Mouse (Mus musculus) kidney, postnatal 0 days (tissue): ENCODE results near the gene B3gnt2. TPM values are rescaled to one million over a fixed set of nuclear protein-coding genes. Genes with fewer than 3 reads are reported as not detected.

Experiments used
- ATAC-seq: fragments of 200-750 bp; cut with Nextera tagmentation; replicated peaks from 2 replicates; pipeline ENCODE4 v1.8.0; 2017; ENCODE audit warnings: low read depth, moderate number of reproducible peaks, moderate TSS enrichment, moderate library complexity; ENCODE audit not compliant: low FRiP score
- DNase-seq: peaks from one replicate; pipeline ENCODE4 v3.0.0-alpha.2; 2016; ENCODE audit warnings: low spot score
- H3K27ac ChIP-seq: fragments of 300-500 bp; sonication (generic); 2 replicates; pipeline ENCODE4 v1.5.1; 2014; ENCODE audit warnings: mild to moderate bottlenecking
- H3K27me3 ChIP-seq: fragments of 300-500 bp; sonication (generic); 2 replicates; pipeline ENCODE4 v1.6.1; 2014; ENCODE audit warnings: low read length, mixed read lengths; ENCODE audit not compliant: insufficient read depth
- H3K36me3 ChIP-seq: fragments of 300-500 bp; sonication (generic); 2 replicates; pipeline ENCODE4 v1.6.1; 2014; ENCODE audit warnings: low read length, mixed read lengths; ENCODE audit not compliant: insufficient read depth
- H3K4me1 ChIP-seq: fragments of 300-500 bp; sonication (generic); replicated peaks from 2 replicates; pipeline ENCODE4 v1.6.1; 2014; ENCODE audit warnings: antibody characterized with exemption, low read length, mixed read lengths; ENCODE audit not compliant: insufficient read depth
- H3K4me2 ChIP-seq: fragments of 300-500 bp; sonication (generic); 2 replicates; pipeline ENCODE4 v1.6.1; 2014; ENCODE audit warnings: mild to moderate bottlenecking, low read length, moderate library complexity, mixed read lengths
- H3K4me3 ChIP-seq: fragments of 300-500 bp; sonication (generic); replicated peaks from 2 replicates; pipeline ENCODE4 v1.5.1; 2014; ENCODE audit warnings: low read depth, low read length
- H3K9ac ChIP-seq: fragments of 300-500 bp; sonication (generic); 2 replicates; pipeline ENCODE4 v1.6.1; 2014; ENCODE audit warnings: low read depth, low read length
- H3K9me3 ChIP-seq: fragments of 300-500 bp; sonication (generic); replicated peaks from 2 replicates; pipeline ENCODE4 v1.6.1; 2016; ENCODE audit warnings: low read length, inconsistent platforms, mixed read lengths
- CTCF ChIP-seq: IDR thresholded peaks from 2 replicates; pipeline ENCODE4 v1.5.1; 2016; ENCODE audit warnings: antibody characterized with exemption, low read depth, mild to moderate bottlenecking, moderate library complexity
- WGBS: fragments of 180-500 bp; shearing (Covaris S2); extraction: QIAGEN DNeasy Blood & Tissue Kit; methylation state at CpG from one replicate; pipeline ENCODE4 v1.1.7; 2014; 5-methylcytosine and 5-hydroxymethylcytosine counted together
- polyA plus RNA-seq: library from polyadenylated mRNA; unstranded; fragments of >200 nt; fragmentation: Nextera tagmentation; extraction: Ambion mirVana; gene quantifications from 2 replicates; pipeline ENCODE4 v1.2.1, GENCODE M21; 2015

B3gnt2 gene
- polyA plus RNA-seq, 1 experiment from 2014 or later = 20.7 TPM

DNA sequence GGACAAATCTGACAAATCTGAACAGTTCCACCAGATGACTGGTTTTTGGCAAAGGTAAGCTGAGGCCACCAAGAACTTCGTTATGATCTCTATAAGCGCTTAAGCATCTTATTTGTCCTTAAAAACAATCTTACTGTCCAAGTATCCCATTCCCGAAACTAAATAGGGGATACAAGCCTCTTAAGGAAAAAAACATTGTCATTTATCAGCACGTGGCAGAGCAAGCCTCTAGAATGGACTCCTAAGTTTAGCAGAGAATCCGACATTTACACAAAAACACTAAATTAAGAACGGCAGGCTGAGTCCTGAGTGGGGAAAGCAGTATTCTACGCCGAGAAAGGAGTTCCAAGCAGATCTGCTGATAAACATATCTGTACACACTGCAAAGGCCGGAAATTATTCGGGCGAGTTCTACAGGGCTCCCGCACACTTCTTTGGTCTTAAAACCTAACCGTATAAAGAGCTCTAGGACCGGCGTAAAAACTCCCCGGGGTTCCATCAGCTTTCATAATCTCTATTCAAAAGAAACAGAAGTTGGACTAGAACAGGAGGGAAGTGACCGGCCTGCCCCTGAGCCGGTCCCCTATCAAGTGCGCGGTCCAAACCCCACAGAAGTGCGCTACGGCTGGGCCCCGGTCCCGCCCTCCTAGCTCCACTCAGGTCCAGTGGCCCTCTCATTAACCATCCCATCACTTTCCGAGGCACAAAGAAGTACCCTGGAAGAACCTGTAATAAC lies 2.9 kb downstream of the B3gnt2 start:
- no peaks in the 10 kb centered on the region for H3K27me3 ChIP-seq
- no peak for TF ChIP-seq CTCF
- 21% methylated on average over 25 of the region's 25 CpGs for WGBS
- no peaks in the 10 kb centered on the region for H3K36me3 ChIP-seq
- peak overlapping the region; percentile 90 for H3K27ac ChIP-seq
- peak overlapping the region; percentile 98 for H3K4me2 ChIP-seq
- H3K9me3 ChIP-seq = no peaks in the 10 kb centered on the region
- peak overlapping the region; percentile 91 for H3K9ac ChIP-seq
- peaks cover 4% of the 10 kb centered on the region for H3K4me1 ChIP-seq
- H3K4me3 ChIP-seq = peak overlapping the region; percentile 87
- DNase-seq (peak; percentile 30), ATAC-seq (no peak)

DNA sequence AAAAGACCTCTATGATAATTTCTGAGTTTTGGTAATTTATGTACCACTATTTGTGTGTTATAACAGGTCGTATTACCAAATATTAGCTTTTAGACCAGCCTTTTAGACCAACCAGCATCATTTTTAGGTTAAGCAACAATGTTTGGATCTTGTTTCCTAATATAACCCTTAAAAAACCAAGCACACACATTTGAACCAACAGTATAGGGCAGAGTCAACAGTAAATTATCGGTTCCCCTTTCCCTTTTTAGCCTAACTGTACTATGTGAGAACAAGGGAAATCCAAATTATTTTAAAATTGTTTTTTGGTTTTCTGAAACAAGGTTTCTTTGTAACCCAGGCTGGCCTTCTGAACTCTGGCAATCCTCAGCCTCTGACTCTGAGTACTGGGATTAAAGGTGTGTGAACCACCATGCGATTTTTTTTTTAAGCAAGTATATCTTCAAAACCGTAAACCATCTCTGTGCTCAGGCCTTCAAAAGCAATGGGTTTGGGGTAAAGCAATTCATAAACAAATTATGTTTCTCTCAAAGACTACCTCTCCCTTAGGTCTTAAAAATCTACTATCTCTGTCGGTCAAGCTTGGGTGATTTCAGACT lies 3.6 kb downstream of the B3gnt2 start:
- 74% methylated on average over 5 of the region's 5 CpGs for WGBS
- peaks cover 8% of the 10 kb centered on the region for H3K4me1 ChIP-seq
- TF ChIP-seq CTCF = no peak
- H3K4me3 ChIP-seq = peak overlapping the region; percentile 87
- no peaks in the 10 kb centered on the region for H3K36me3 ChIP-seq
- no peak for ATAC-seq
- no peak overlapping the region for H3K27ac ChIP-seq
- peak overlapping the region; percentile 98 for H3K4me2 ChIP-seq
- H3K9me3 ChIP-seq = no peaks in the 10 kb centered on the region
- no peak for DNase-seq
- no peaks in the 10 kb centered on the region for H3K27me3 ChIP-seq
- H3K9ac ChIP-seq = no peak overlapping the region

DNA sequence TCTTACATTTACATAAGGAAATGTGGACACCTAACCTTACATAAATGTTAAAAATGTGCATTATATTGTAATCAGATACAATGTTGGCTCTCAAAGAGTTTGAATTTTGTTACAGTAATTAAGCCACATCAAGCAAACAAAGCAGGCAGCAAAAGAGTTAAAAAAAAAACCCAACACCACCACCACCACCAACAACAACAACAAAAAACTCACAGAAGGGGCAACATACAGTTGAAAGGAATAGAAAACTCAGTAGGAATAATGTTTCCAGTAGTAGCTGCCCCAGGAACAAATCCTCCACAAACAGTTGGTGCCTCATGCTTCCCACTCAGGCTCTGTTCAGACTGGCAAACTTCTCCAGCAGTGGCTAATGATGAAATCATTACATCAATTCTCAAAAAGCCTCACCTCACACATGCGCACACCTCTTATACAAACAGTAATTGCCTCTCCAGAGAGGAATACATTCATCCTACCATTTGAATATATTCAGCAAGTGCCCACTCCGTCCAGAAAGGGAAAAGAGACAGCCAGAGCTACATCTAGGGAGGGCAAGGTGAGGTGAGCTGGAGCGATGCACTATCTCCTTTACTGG lies 4.3 kb downstream of the B3gnt2 start:
- WGBS = 86% methylated on average over 3 of the region's 3 CpGs
- DNase-seq = no peak
- H3K27me3 ChIP-seq = no peaks in the 10 kb centered on the region

DNA sequence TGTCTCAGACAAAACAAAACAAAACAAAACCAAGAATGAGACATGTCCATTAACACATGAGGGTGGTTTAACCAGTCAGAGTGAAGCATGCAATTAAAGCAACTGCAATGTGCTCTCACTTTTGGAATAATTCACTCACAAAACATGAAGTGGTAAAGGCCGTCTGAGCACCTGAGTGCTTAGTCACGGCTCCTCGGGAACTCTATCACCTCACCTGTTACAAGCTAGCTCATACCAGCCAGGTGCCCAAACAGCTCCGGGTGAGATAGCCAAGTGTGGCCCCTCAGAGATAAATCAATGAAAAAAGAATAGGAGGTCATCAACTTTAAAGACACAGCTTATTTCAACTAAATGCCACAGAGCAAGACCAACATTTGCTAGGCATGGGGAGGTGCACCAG lies 6.2 kb downstream of the B3gnt2 start:
- no peak for TF ChIP-seq CTCF
- ATAC-seq = no peak
- WGBS = 71% methylated on average over 4 of the region's 4 CpGs

More for the DNA sequence above, 4.3 kb downstream of the B3gnt2 start:
- H3K9me3 ChIP-seq = no peaks in the 10 kb centered on the region
- no peak overlapping the region for H3K9ac ChIP-seq
- no peak for TF ChIP-seq CTCF
- H3K4me3 ChIP-seq = no peak overlapping the region
- H3K27ac ChIP-seq = no peak overlapping the region
- peaks cover 8% of the 10 kb centered on the region for H3K4me1 ChIP-seq
- H3K36me3 ChIP-seq = no peaks in the 10 kb centered on the region
- no peak for ATAC-seq
- H3K4me2 ChIP-seq = peak overlapping the region; percentile 98; the same call in 1 of the 2 replicates

GRCm38 (mm10) chr11:22853477-22854157 lies 7.1 kb downstream of the B3gnt2 start:
- Histone ChIP-seq H3K27ac (no peak overlapping the region), H3K9ac (no peak overlapping the region), H3K4me3 (no peak overlapping the region), H3K9me3 (no peaks in the 10 kb centered on the region), H3K4me2 (no peak overlapping the region), H3K4me1 (peaks cover 27% of the 10 kb centered on the region), H3K36me3 (no peaks in the 10 kb centered on the region), H3K27me3 (no peaks in the 10 kb centered on the region)
- DNase-seq (no peak), ATAC-seq (no peak)
- TF ChIP-seq CTCF = no peak
- WGBS = 64% methylated on average over 2 of the region's 2 CpGs

More for the DNA sequence above, 6.2 kb downstream of the B3gnt2 start:
- no peak overlapping the region for H3K9ac ChIP-seq
- no peaks in the 10 kb centered on the region for H3K27me3 ChIP-seq
- no peak overlapping the region for H3K27ac ChIP-seq
- H3K36me3 ChIP-seq = no peaks in the 10 kb centered on the region
- H3K4me3 ChIP-seq = no peak overlapping the region
- no peaks in the 10 kb centered on the region for H3K9me3 ChIP-seq
- peaks cover 18% of the 10 kb centered on the region for H3K4me1 ChIP-seq
- DNase-seq = no peak
- H3K4me2 ChIP-seq = no peak overlapping the region

- no peak for TF ChIP-seq CTCF
- Histone ChIP-seq H3K27me3 (no peaks in the 10 kb centered on the region), H3K9me3 (no peaks in the 10 kb centered on the region), H3K4me2 (no peak overlapping the region), H3K4me3 (no peak overlapping the region), H3K9ac (no peak overlapping the region), H3K27ac (no peak overlapping the region; the same call in 1 of the 2 replicates), H3K4me1 (peaks cover 36% of the 10 kb centered on the region), H3K36me3 (no peaks in the 10 kb centered on the region)
- 40% methylated on average over 1 of the region's 1 CpGs for WGBS
- ATAC-seq (no peak), DNase-seq (no peak)
These were observed 8.3 kb downstream of the B3gnt2 start for GRCm38 (mm10) chr11:22852510-22852909.
